Mouse (Mus musculus): ENCODE measurements at regions not wholly inside any gene's neighbourhood (a gene's known extent, or its start where the extent isn't known, plus 50 kb on each side); places are given as distances from the start of the nearest gene placed in this dataset.
"Not testable (repeated sequence)": the region's sequence is repeated elsewhere in the genome, so short reads cannot be mapped to it uniquely, and the experiment has no call there.

- no peak for DNase-seq
These were observed 1007.1 kb downstream of the Robo2 start for GRCm38 (mm10) chr16:73404509-73404908.

GRCm38 (mm10) chr16:73404099-73404498, 1007.5 kb downstream of the Robo2 start:
- DNase-seq: no peak

- no peak for DNase-seq
These were observed 1032.6 kb downstream of the Robo2 start for GRCm38 (mm10) chr16:73379056-73379455.

- DNase-seq: no peak
These were observed 1036.9 kb downstream of the Robo2 start for GRCm38 (mm10) chr16:73374608-73375165.

GRCm38 (mm10) chr16:73368607-73369233, 1042.9 kb downstream of the Robo2 start:
- no peak for DNase-seq

GRCm38 (mm10) chr16:73367926-73368325, 1043.7 kb downstream of the Robo2 start:
- DNase-seq: no peak

GRCm38 (mm10) chr16:73367226-73367840, 1044.3 kb downstream of the Robo2 start:
- DNase-seq: no peak

- no peak for DNase-seq
These were observed 1042.6 kb downstream of the Robo1 start for GRCm38 (mm10) chr16:73350698-73351097.

- no peak for DNase-seq
These were observed 1035.8 kb downstream of the Robo1 start for GRCm38 (mm10) chr16:73343941-73344340.

- no peak for DNase-seq
These were observed 1035.4 kb downstream of the Robo1 start for GRCm38 (mm10) chr16:73343531-73343930.

- no peak for DNase-seq
These were observed 1009.5 kb downstream of the Robo1 start for GRCm38 (mm10) chr16:73317644-73318043.

- DNase-seq: no peak
These were observed 1002.0 kb downstream of the Robo1 start for GRCm38 (mm10) chr16:73310096-73310495.

- no peak for DNase-seq
These were observed 971.8 kb downstream of the Robo1 start for GRCm38 (mm10) chr16:73279951-73280350.

GRCm38 (mm10) chr16:73259691-73260090, 951.6 kb downstream of the Robo1 start:
- no peak for DNase-seq

- DNase-seq: no peak
These were observed 951.2 kb downstream of the Robo1 start for GRCm38 (mm10) chr16:73259283-73259682.

- DNase-seq: no peak
These were observed 937.0 kb downstream of the Robo1 start for GRCm38 (mm10) chr16:73245073-73245590.

GRCm38 (mm10) chr16:73230599-73230998, 922.5 kb downstream of the Robo1 start:
- no peak for DNase-seq

GRCm38 (mm10) chr16:73217555-73217954, 909.4 kb downstream of the Robo1 start:
- DNase-seq: no peak

- DNase-seq: no peak
These were observed 895.4 kb downstream of the Robo1 start for GRCm38 (mm10) chr16:73203542-73203941.

GRCm38 (mm10) chr16:73200991-73201390, 892.9 kb downstream of the Robo1 start:
- DNase-seq: no peak

GRCm38 (mm10) chr16:73182776-73183175, 874.7 kb downstream of the Robo1 start:
- DNase-seq: no peak

- peak; percentile 8 to 18 for DNase-seq
These were observed 874.2 kb downstream of the Robo1 start for GRCm38 (mm10) chr16:73182258-73182657.

- peak in 1 of 2 experiments; percentile 11 for DNase-seq
These were observed 847.3 kb downstream of the Robo1 start for GRCm38 (mm10) chr16:73155447-73155846.

GRCm38 (mm10) chr16:73127927-73128326, 819.8 kb downstream of the Robo1 start:
- DNase-seq: not testable (repeated sequence)
